Mouse (Mus musculus): ENCODE results near the gene Hist1h3e.

- no peak for TF ChIP-seq GATA1 (IDR thresholded peaks at IDR 0.05; ENCODE audit: borderline replicate concordance, low read length)
- TF ChIP-seq FLI1 (IDR thresholded peaks at IDR 0.05; ENCODE audit: low read length), result no peak
Measured at GRCm38 (mm10) chr13:23562699-23563462, 712 bp upstream of the Hist1h3e start.

Data from megakaryocyte, embryonic 14.5 days (primary cell).